Mouse (Mus musculus): ENCODE measurements at regions not wholly inside any gene's neighbourhood (a gene's known extent, or its start where the extent isn't known, plus 50 kb on each side); places are given as distances from the start of the nearest gene placed in this dataset.
"Not testable (repeated sequence)": the region's sequence is repeated elsewhere in the genome, so short reads cannot be mapped to it uniquely, and the experiment has no call there.

GRCm38 (mm10) chr12:107142226-107142625 is 346.2 kb upstream of the 3110018I06Rik start:
- in situ Hi-C loops (cut with MboI, MseI) = loop anchor here (25.0 kb wide), 1 partner anchor 1495 kb away; no protein-coding TSS in a partner anchor

GRCm38 (mm10) chr12:107146608-107147121 is 341.8 kb upstream of the 3110018I06Rik start:
- in situ Hi-C loops (cut with MboI, MseI) = loop anchor here (25.0 kb wide), 1 partner anchor 1491 kb away; no protein-coding TSS in a partner anchor

- in situ Hi-C loops (cut with MboI, MseI) = loop anchor here (25.0 kb wide), 1 partner anchor 1489 kb away; no protein-coding TSS in a partner anchor
Observed at GRCm38 (mm10) chr12:107148451-107148850, 340.0 kb upstream of the 3110018I06Rik start.

- in situ Hi-C loops (cut with MboI, MseI) = no loop called here
Observed at GRCm38 (mm10) chr12:107151089-107151488, 337.3 kb upstream of the 3110018I06Rik start.

GRCm38 (mm10) chr12:107154668-107155067 is 333.8 kb upstream of the 3110018I06Rik start:
- in situ Hi-C loops (cut with MboI, MseI) = no loop called here

- in situ Hi-C loops (cut with MboI, MseI) = no loop called here
Observed at GRCm38 (mm10) chr12:107156791-107157428, 331.5 kb upstream of the 3110018I06Rik start.

- in situ Hi-C loops (cut with MboI, MseI) = no loop called here
Observed at GRCm38 (mm10) chr12:107159126-107159525, 329.3 kb upstream of the 3110018I06Rik start.

- in situ Hi-C loops (cut with MboI, MseI) = no loop called here
Observed at GRCm38 (mm10) chr12:107160137-107160536, 328.3 kb upstream of the 3110018I06Rik start.

- in situ Hi-C loops (cut with MboI, MseI) = no loop called here
Observed at GRCm38 (mm10) chr12:107160628-107161027, 327.8 kb upstream of the 3110018I06Rik start.

GRCm38 (mm10) chr12:107170926-107171325 is 317.5 kb upstream of the 3110018I06Rik start:
- in situ Hi-C loops (cut with MboI, MseI) = no loop called here

GRCm38 (mm10) chr12:107171676-107172075 is 316.8 kb upstream of the 3110018I06Rik start:
- in situ Hi-C loops (cut with MboI, MseI) = no loop called here

- in situ Hi-C loops (cut with MboI, MseI) = no loop called here
Observed at GRCm38 (mm10) chr12:107178676-107179075, 309.8 kb upstream of the 3110018I06Rik start.

GRCm38 (mm10) chr12:107180501-107180900 is 307.9 kb upstream of the 3110018I06Rik start:
- in situ Hi-C loops (cut with MboI, MseI) = loop anchor here (10.0 kb wide), 1 partner anchor 56 kb away; no protein-coding TSS in a partner anchor

GRCm38 (mm10) chr12:107181291-107181690 is 307.1 kb upstream of the 3110018I06Rik start:
- in situ Hi-C loops (cut with MboI, MseI) = loop anchor here (10.0 kb wide), 1 partner anchor 56 kb away; no protein-coding TSS in a partner anchor

GRCm38 (mm10) chr12:107182091-107182655 is 306.3 kb upstream of the 3110018I06Rik start:
- in situ Hi-C loops (cut with MboI, MseI) = loop anchor here (10.0 kb wide), 1 partner anchor 57 kb away; no protein-coding TSS in a partner anchor

- in situ Hi-C loops (cut with MboI, MseI) = loop anchor here (10.0 kb wide), 1 partner anchor 58 kb away; no protein-coding TSS in a partner anchor
Observed at GRCm38 (mm10) chr12:107183283-107183682, 305.1 kb upstream of the 3110018I06Rik start.

- in situ Hi-C loops (cut with MboI, MseI) = loop anchor here (10.0 kb wide), 1 partner anchor 60 kb away; no protein-coding TSS in a partner anchor
Observed at GRCm38 (mm10) chr12:107184426-107184825, 304.0 kb upstream of the 3110018I06Rik start.

- in situ Hi-C loops (cut with MboI, MseI) = loop anchor here (10.0 kb wide), 1 partner anchor 62 kb away; no protein-coding TSS in a partner anchor
Observed at GRCm38 (mm10) chr12:107186361-107186760, 302.1 kb upstream of the 3110018I06Rik start.

GRCm38 (mm10) chr12:107188055-107188454 is 300.4 kb upstream of the 3110018I06Rik start:
- in situ Hi-C loops (cut with MboI, MseI) = loop anchor here (10.0 kb wide), 1 partner anchor 63 kb away; no protein-coding TSS in a partner anchor

GRCm38 (mm10) chr12:107198389-107199018 is 289.9 kb upstream of the 3110018I06Rik start:
- in situ Hi-C loops (cut with MboI, MseI) = no loop called here

GRCm38 (mm10) chr12:107200903-107201302 is 287.5 kb upstream of the 3110018I06Rik start:
- in situ Hi-C loops (cut with MboI, MseI) = no loop called here

- in situ Hi-C loops (cut with MboI, MseI) = not testable (repeated sequence)
Observed at GRCm38 (mm10) chr12:107208826-107209225, 279.6 kb upstream of the 3110018I06Rik start.
